Mouse (Mus musculus) E14TG2a.4 (cell line): ENCODE measurements around the gene Ptprq.

Source experiments
- H3K27me3 ChIP-seq: 2 replicates; pipeline ENCODE4 v1.6.1; 2014; ENCODE audit warnings: low read length, control low read depth; ENCODE audit not compliant: insufficient read depth
- H3K36me3 ChIP-seq: 2 replicates; pipeline ENCODE4 v1.6.1; 2014; ENCODE audit warnings: low read length, control low read depth; ENCODE audit not compliant: insufficient read depth
- H3K4me1 ChIP-seq: replicated peaks from 2 replicates; pipeline ENCODE4 v1.6.1; 2014; ENCODE audit warnings: low read depth, low read length, control low read depth
- H3K4me3 ChIP-seq: replicated peaks from 2 replicates; pipeline ENCODE4 v1.5.1; 2014; ENCODE audit warnings: mild to moderate bottlenecking, low read length
- H3K9me3 ChIP-seq: 2 replicates; pipeline ENCODE4 v1.6.1; 2014; ENCODE audit warnings: low read length, control low read depth
- CTCF ChIP-seq: conservative IDR thresholded peaks from 2 replicates; pipeline ENCODE4 v1.5.1; 2014; ENCODE audit warnings: low read length
- NANOG ChIP-seq: IDR thresholded peaks from 2 replicates; pipeline ENCODE4 v1.6.1; 2014; ENCODE audit warnings: borderline replicate concordance, low read length, mixed read lengths
- POU5F1 ChIP-seq: IDR thresholded peaks from 2 replicates; pipeline ENCODE4 v1.6.1; 2014; ENCODE audit warnings: low read length, borderline replicate concordance

Gene Ptprq

DNA sequence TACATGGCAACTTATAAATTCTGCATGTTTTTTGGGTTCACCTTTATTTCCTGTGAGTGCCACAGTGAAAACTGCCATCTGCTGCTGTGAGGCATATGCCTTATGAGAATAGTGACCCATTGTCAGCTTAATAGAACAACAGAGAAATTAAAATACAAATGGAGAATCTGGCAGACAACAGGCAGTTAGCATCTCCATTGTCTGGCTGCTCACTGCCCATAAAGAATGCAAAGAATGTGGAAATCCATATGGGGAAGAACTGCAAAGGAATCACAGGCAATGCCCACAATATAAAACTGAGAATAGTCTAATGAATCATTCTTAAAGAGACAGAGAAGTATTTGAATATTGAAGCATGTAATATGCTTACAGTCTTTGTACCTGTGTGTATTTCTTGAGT, 14.5 kb upstream of the Ptprq start:
- no peaks in the 10 kb centered on the region for H3K4me1 ChIP-seq
- H3K4me3 ChIP-seq: no peak overlapping the region
- no peaks in the 10 kb centered on the region for H3K9me3 ChIP-seq
- TF ChIP-seq CTCF (no peak), NANOG (no peak), POU5F1 (no peak)
- no peaks in the 10 kb centered on the region for H3K36me3 ChIP-seq
- H3K27me3 ChIP-seq: no peaks in the 10 kb centered on the region

DNA sequence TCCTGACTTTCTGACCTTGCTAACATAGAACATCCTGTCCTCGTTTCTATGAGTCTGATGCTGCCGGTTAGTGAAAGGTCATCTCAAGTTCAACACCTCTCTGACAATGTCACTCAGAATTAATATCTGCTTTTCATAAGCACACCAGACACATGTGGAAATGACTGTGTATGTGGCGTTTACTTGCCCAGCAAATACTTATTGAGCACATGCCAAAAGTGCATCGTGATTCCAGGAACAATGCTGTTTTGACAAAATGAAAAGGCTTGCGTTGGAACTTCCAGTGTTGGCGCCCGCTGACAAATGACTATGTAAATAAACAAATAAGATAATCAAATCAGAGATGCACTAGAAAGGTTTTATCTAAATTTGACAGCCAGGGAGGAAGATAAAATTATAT, 5.8 kb upstream of the Ptprq start:
- no peaks in the 10 kb centered on the region for H3K27me3 ChIP-seq
- TF ChIP-seq POU5F1: no peak
- no peak for TF ChIP-seq CTCF
- TF ChIP-seq NANOG: no peak
- H3K9me3 ChIP-seq: no peaks in the 10 kb centered on the region
- H3K4me1 ChIP-seq: no peaks in the 10 kb centered on the region
- no peaks in the 10 kb centered on the region for H3K36me3 ChIP-seq
- H3K4me3 ChIP-seq: no peak overlapping the region

DNA sequence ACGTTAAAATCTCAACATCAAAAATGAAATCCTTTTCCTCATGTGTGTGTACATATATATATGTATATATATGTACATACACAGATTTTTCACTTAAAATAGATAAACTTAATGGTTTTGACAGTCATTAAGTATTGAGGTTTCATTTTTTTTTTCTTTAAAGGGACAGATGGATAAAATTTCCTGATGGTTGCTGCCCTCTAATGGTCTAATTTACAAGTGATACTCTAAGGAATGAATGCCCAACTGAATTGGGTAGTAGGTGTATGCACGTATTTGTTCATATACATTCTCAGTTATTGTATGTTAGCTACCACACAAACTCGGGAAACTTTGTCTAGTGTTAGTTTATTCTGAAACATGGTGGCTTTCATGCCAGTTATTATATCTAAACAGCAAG, 15.4 kb downstream of the Ptprq start:
- peak; percentile 14 for TF ChIP-seq CTCF
- no peak for TF ChIP-seq POU5F1
- Histone ChIP-seq H3K4me1 (no peaks in the 10 kb centered on the region), H3K27me3 (no peaks in the 10 kb centered on the region), H3K4me3 (no peak overlapping the region), H3K36me3 (no peaks in the 10 kb centered on the region), H3K9me3 (no peaks in the 10 kb centered on the region)

DNA sequence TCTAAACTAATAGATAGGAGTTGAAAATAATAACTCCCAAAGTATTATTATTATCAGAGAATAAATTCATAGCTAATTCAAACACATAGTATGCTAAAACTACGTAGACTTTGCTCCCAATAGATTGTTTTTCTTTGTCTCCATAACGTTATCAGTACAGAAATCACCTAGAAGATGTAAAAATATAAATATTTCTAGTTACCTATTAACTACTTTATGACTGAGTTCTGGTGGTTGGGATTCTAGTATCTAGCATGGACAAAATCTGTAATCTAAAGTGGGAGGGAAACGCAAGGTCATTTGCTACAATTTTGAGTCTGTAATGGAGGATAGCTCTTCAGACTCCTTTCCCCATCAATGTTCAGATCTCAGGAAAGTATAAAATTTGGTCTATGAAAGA, 18.9 kb downstream of the Ptprq start:
- no peaks in the 10 kb centered on the region for H3K9me3 ChIP-seq
- H3K4me3 ChIP-seq: no peak overlapping the region
- no peak for TF ChIP-seq POU5F1
- TF ChIP-seq CTCF: no peak
- no peak for TF ChIP-seq NANOG
- H3K36me3 ChIP-seq: no peaks in the 10 kb centered on the region
- H3K4me1 ChIP-seq: no peaks in the 10 kb centered on the region
- H3K27me3 ChIP-seq: no peaks in the 10 kb centered on the region

DNA sequence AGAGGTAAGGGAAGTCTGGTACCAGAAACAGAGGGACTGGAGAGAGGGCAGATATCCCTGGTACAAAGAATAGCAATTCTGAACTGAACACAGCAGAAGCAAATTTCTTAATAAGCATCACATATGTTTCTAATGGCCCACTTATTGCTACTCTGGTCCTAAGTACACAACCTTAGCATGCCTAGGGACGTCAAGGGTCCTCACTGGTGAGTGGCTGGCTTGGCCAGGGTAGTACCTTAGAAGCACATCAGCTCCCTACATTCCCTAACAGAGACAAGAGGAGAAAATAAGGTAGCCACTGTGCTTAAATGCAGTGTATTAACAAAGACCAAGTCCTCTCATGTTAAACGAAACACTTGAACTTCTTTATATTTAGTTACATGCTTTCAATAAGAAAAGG, 21.1 kb downstream of the Ptprq start:
- Histone ChIP-seq H3K4me3 (no peak overlapping the region), H3K4me1 (no peaks in the 10 kb centered on the region), H3K36me3 (no peaks in the 10 kb centered on the region), H3K9me3 (no peaks in the 10 kb centered on the region), H3K27me3 (no peaks in the 10 kb centered on the region)
- TF ChIP-seq POU5F1: no peak
- TF ChIP-seq CTCF: no peak
- no peak for TF ChIP-seq NANOG

DNA sequence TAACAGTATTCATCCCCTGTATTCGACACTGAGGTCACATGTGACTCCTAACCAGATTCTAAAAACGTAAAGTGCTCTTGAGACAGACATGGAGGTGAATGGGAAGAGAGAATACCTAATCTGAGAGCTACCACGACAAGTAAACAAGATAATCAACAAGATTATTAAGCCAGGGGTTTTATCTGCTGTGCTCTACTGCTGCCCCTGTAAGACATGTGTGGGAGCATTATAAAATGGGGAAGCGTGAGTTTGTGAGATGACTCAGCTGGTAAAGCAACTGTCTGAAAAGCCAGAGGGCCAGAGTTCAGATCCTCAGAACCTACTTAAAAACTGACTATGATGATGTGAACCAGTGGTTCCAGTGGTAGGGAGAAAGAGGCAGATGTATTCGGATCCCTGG, 22.7 kb downstream of the Ptprq start:
- no peaks in the 10 kb centered on the region for H3K9me3 ChIP-seq
- H3K36me3 ChIP-seq: no peaks in the 10 kb centered on the region
- H3K4me1 ChIP-seq: no peaks in the 10 kb centered on the region
- H3K4me3 ChIP-seq: no peak overlapping the region
- no peak for TF ChIP-seq NANOG
- no peak for TF ChIP-seq POU5F1
- TF ChIP-seq CTCF: no peak
- no peaks in the 10 kb centered on the region for H3K27me3 ChIP-seq

DNA sequence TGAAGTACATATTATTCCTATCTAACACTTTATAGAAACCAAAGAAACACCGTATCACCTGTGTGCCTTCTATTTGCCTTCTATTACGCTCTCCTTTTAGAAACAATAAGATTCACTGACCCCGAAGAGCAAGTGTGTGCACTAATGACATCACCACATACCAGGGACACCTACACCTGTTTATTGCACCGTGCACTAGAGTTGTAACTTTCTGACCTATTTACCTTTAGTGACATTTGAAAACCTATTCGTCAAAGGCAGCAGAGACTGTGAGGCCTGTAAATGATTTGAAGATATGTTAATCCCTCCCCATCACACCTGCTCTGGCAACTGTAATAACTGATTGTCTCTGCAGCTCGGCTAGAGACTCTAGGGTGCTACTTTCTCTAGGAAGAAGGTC, 32.5 kb downstream of the Ptprq start:
- H3K9me3 ChIP-seq: no peaks in the 10 kb centered on the region

DNA sequence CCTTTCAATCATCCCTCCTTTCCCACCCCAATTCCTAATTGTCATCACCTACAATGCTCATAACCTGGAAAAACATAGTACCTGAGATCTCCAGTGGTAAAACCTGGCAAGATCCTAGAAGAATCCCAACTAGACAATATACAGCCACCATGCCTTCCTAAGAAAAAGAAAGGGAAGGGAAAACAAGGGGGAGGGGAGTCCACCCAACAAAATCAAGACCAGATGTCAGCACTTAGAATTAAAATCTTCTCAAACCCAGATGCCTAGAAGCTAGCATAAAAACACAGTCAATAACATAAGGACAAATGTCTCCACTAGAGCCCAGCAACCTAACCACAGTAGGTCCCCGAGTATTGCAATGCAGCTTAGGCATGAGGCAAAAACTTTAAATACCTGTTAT, 43.9 kb downstream of the Ptprq start:
- Histone ChIP-seq H3K27me3 (no peaks in the 10 kb centered on the region), H3K9me3 (no peaks in the 10 kb centered on the region), H3K4me3 (no peak overlapping the region), H3K4me1 (no peaks in the 10 kb centered on the region), H3K36me3 (no peaks in the 10 kb centered on the region)
- TF ChIP-seq CTCF (no peak), NANOG (no peak), POU5F1 (no peak)

More for the DNA sequence above, 32.5 kb downstream of the Ptprq start:
- Histone ChIP-seq H3K4me3 (no peak overlapping the region), H3K4me1 (no peaks in the 10 kb centered on the region), H3K27me3 (no peaks in the 10 kb centered on the region), H3K36me3 (no peaks in the 10 kb centered on the region)
- no peak for TF ChIP-seq POU5F1

DNA sequence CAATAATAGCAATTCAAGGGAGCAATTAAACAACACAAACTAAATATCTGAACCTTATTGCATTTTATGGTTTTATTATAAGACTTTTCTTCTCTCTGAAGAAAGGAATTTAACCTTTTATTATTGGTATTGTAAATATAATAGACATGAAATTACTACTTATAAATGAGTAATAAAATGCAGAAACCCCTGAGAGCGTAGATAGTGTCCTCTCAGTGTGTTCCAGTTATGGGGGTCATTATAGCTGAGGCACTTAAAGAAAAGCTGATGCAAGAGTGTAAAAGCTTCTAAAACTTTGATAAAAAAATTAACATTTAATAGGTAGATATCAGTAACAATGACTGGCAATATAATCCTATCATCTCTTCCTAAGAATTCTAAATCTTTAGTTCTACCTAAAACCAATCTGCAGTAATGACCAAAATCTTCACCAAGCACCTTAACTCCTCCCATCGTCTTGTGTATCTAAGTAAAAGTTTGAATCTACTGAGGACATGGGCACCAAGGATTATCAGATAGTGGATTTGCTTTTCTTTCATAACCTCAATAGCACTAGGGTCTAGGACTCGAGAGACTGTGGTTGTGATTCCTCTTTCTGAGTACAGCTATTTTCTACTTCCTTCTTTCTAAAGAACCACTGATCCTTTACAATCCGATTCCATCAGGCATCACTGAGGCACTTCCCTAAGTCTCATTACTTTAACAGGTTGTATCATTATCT, 51.3 kb downstream of the Ptprq start:
- TF ChIP-seq POU5F1: no peak
- no peak for TF ChIP-seq CTCF
- no peak for TF ChIP-seq NANOG
- Histone ChIP-seq H3K36me3 (no peaks in the 10 kb centered on the region), H3K9me3 (no peaks in the 10 kb centered on the region), H3K4me1 (no peaks in the 10 kb centered on the region), H3K4me3 (no peak overlapping the region), H3K27me3 (no peaks in the 10 kb centered on the region)
